Mouse (Mus musculus): Measurements from ENCODE around the gene 1700010B08Rik. TPM values are rescaled to one million over a fixed set of nuclear protein-coding genes. Genes with fewer than 3 reads are reported as not detected.

The 1700010B08Rik gene
- polyA plus RNA-seq, 1 experiment from 2014 or later: 0.13 TPM

DNA sequence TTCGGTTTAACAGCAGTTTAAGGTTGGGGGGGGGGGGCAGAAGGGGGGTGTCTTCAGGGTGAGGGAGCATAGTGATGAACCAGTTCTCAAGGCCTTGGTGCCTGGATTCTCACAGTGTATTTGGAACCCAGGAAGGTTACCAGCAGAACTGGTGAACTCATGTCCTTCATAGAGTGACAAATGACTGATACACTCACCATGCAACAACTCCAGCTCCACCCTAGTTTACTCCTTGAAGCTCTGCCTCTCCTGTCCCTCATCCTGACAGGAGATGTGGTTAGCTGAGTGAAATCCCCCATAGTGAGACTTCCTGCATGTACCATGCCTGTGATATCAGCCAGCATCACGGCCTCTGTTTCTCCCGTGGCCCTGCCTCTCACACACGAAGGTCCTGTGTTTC lies 6.0 kb upstream of the 1700010B08Rik start:
- 70% methylated on average over 4 of the region's 4 CpGs for WGBS
- H3K4me2 ChIP-seq (replicated peaks; ENCODE audit: low read depth, low read length): no peak overlapping the region
- no peaks in the 10 kb centered on the region; the same call in 1 of the 2 replicates for H3K36me3 ChIP-seq (ENCODE audit: insufficient read depth, low read length)
- no peaks in the 10 kb centered on the region for H3K4me1 ChIP-seq (ENCODE audit: insufficient read depth, low read depth, low read length)
- ATAC-seq (no peak), DNase-seq (ENCODE audit: low spot score) (no peak)
- H3K27ac ChIP-seq (ENCODE audit: low read length): no peak overlapping the region
- H3K9ac ChIP-seq (replicated peaks; ENCODE audit: low read depth): no peak overlapping the region
- H3K4me3 ChIP-seq (ENCODE audit: low read depth, low read length): no peak overlapping the region
- H3K27me3 ChIP-seq (replicated peaks; ENCODE audit: insufficient read depth, low read length): no peaks in the 10 kb centered on the region
- TF ChIP-seq CTCF (IDR thresholded peaks at IDR 0.05): no peak
- no peak for TF ChIP-seq EP300 (IDR thresholded peaks at IDR 0.05)
- no peaks in the 10 kb centered on the region for H3K9me3 ChIP-seq (ENCODE audit: low read length)

- no peak overlapping the region for H3K9ac ChIP-seq (replicated peaks; ENCODE audit: low read depth)
- DNase-seq (ENCODE audit: low spot score) (no peak), ATAC-seq (no peak)
- H3K4me3 ChIP-seq (ENCODE audit: low read depth, low read length): no peak overlapping the region
- H3K9me3 ChIP-seq (ENCODE audit: low read length): no peaks in the 10 kb centered on the region
- H3K4me1 ChIP-seq (ENCODE audit: insufficient read depth, low read depth, low read length): no peaks in the 10 kb centered on the region
- 52% methylated on average over 8 of the region's 8 CpGs for WGBS
- no peak overlapping the region for H3K4me2 ChIP-seq (replicated peaks; ENCODE audit: low read depth, low read length)
- H3K27me3 ChIP-seq (replicated peaks; ENCODE audit: insufficient read depth, low read length): no peaks in the 10 kb centered on the region
- TF ChIP-seq CTCF (IDR thresholded peaks at IDR 0.05) (no peak), EP300 (IDR thresholded peaks at IDR 0.05) (no peak)
- no peak overlapping the region for H3K27ac ChIP-seq (ENCODE audit: low read length)
- H3K36me3 ChIP-seq (ENCODE audit: insufficient read depth, low read length): no peaks in the 10 kb centered on the region
Measured at GRCm38 (mm10) chr2:173714620-173715218, 4.5 kb upstream of the 1700010B08Rik start.

DNA sequence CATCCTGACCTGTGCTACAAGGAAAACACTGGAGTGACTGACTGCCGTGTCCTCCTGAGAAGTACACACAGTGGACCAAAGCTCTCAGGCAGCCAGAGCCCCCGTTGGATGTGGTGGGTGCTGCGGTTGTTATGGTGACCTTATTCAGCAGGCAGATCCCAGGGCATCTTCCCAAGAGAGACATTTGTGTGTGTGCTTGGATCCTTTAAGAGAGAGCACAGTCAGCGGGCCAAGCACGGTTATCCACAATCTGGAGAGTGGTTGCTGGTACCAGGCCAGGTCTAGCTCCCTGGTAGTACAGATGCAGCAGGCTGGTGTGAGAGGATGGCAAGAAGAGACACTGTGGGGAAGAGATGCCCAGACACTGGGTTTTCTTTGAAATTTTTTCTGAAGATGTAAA lies 2.2 kb upstream of the 1700010B08Rik start:
- H3K9me3 ChIP-seq (ENCODE audit: low read length): no peaks in the 10 kb centered on the region
- H3K9ac ChIP-seq (replicated peaks; ENCODE audit: low read depth): no peak overlapping the region
- no peaks in the 10 kb centered on the region for H3K27me3 ChIP-seq (replicated peaks; ENCODE audit: insufficient read depth, low read length)
- H3K4me3 ChIP-seq (ENCODE audit: low read depth, low read length): no peak overlapping the region
- no peak overlapping the region for H3K27ac ChIP-seq (ENCODE audit: low read length)
- no peak overlapping the region for H3K4me2 ChIP-seq (replicated peaks; ENCODE audit: low read depth, low read length)
- no peak for ATAC-seq
- no peak for DNase-seq (ENCODE audit: low spot score)
- H3K36me3 ChIP-seq (ENCODE audit: insufficient read depth, low read length): no peaks in the 10 kb centered on the region
- no peak for TF ChIP-seq CTCF (IDR thresholded peaks at IDR 0.05)
- TF ChIP-seq EP300 (IDR thresholded peaks at IDR 0.05): no peak
- H3K4me1 ChIP-seq (ENCODE audit: insufficient read depth, low read depth, low read length): no peaks in the 10 kb centered on the region
- 83% methylated on average over 5 of the region's 5 CpGs for WGBS

- H3K27ac ChIP-seq (ENCODE audit: low read length): no peak overlapping the region
- H3K36me3 ChIP-seq (ENCODE audit: insufficient read depth, low read length): no peaks in the 10 kb centered on the region
- ATAC-seq: peak; percentile 46; the same call in 1 of the 2 replicates
- H3K9ac ChIP-seq (replicated peaks; ENCODE audit: low read depth): no peak overlapping the region
- WGBS: 31% methylated on average over 11 of the region's 11 CpGs
- H3K9me3 ChIP-seq (ENCODE audit: low read length): no peaks in the 10 kb centered on the region
- H3K4me3 ChIP-seq (ENCODE audit: low read depth, low read length): no peak overlapping the region
- TF ChIP-seq EP300 (IDR thresholded peaks at IDR 0.05) (no peak), CTCF (IDR thresholded peaks at IDR 0.05) (no peak)
- H3K4me2 ChIP-seq (replicated peaks; ENCODE audit: low read depth, low read length): no peak overlapping the region
- no peaks in the 10 kb centered on the region for H3K27me3 ChIP-seq (replicated peaks; ENCODE audit: insufficient read depth, low read length)
- H3K4me1 ChIP-seq (ENCODE audit: insufficient read depth, low read depth, low read length): peaks cover 4% of the 10 kb centered on the region; the same call in 1 of the 2 replicates
- no peak for DNase-seq (ENCODE audit: low spot score)
Measured at GRCm38 (mm10) chr2:173722251-173722857, 3.1 kb downstream of the 1700010B08Rik start.

- no peak overlapping the region for H3K4me3 ChIP-seq (ENCODE audit: low read depth, low read length)
- H3K4me2 ChIP-seq (replicated peaks; ENCODE audit: low read depth, low read length): no peak overlapping the region
- H3K9ac ChIP-seq (replicated peaks; ENCODE audit: low read depth): no peak overlapping the region
- TF ChIP-seq CTCF (IDR thresholded peaks at IDR 0.05): no peak
- TF ChIP-seq EP300 (IDR thresholded peaks at IDR 0.05): no peak
- ATAC-seq: no peak; the same call in 1 of the 2 replicates
- WGBS: 36% methylated on average over 14 of the region's 14 CpGs
- no peak overlapping the region for H3K27ac ChIP-seq (ENCODE audit: low read length)
- no peaks in the 10 kb centered on the region for H3K9me3 ChIP-seq (ENCODE audit: low read length)
- H3K36me3 ChIP-seq (ENCODE audit: insufficient read depth, low read length): no peaks in the 10 kb centered on the region
- DNase-seq (ENCODE audit: low spot score): no peak
- no peaks in the 10 kb centered on the region for H3K27me3 ChIP-seq (replicated peaks; ENCODE audit: insufficient read depth, low read length)
- H3K4me1 ChIP-seq (ENCODE audit: insufficient read depth, low read depth, low read length): peaks cover 4% of the 10 kb centered on the region; the same call in 1 of the 2 replicates
Measured at GRCm38 (mm10) chr2:173724382-173724781, 5.2 kb downstream of the 1700010B08Rik start.

- DNase-seq (ENCODE audit: low spot score) (no peak), ATAC-seq (no peak)
- H3K4me2 ChIP-seq (replicated peaks; ENCODE audit: low read depth, low read length): no peak overlapping the region
Measured at GRCm38 (mm10) chr2:173724940-173725807, 6.0 kb downstream of the 1700010B08Rik start.

More at GRCm38 (mm10) chr2:173724940-173725807, 6.0 kb downstream of the 1700010B08Rik start:
- Histone ChIP-seq H3K4me3 (ENCODE audit: low read depth, low read length) (no peak overlapping the region), H3K36me3 (ENCODE audit: insufficient read depth, low read length) (no peaks in the 10 kb centered on the region), H3K9ac (replicated peaks; ENCODE audit: low read depth) (no peak overlapping the region), H3K27ac (ENCODE audit: low read length) (no peak overlapping the region), H3K27me3 (replicated peaks; ENCODE audit: insufficient read depth, low read length) (no peaks in the 10 kb centered on the region), H3K4me1 (ENCODE audit: insufficient read depth, low read depth, low read length) (peaks cover 4% of the 10 kb centered on the region; the same call in 1 of the 2 replicates), H3K9me3 (ENCODE audit: low read length) (no peaks in the 10 kb centered on the region)
- 58% methylated on average over 15 of the region's 15 CpGs for WGBS
- no peak for TF ChIP-seq EP300 (IDR thresholded peaks at IDR 0.05)
- no peak for TF ChIP-seq CTCF (IDR thresholded peaks at IDR 0.05)

Measured in lung, postnatal 0 days (tissue).